Mouse (Mus musculus): Measurements from ENCODE around the gene Cant1.

DNA sequence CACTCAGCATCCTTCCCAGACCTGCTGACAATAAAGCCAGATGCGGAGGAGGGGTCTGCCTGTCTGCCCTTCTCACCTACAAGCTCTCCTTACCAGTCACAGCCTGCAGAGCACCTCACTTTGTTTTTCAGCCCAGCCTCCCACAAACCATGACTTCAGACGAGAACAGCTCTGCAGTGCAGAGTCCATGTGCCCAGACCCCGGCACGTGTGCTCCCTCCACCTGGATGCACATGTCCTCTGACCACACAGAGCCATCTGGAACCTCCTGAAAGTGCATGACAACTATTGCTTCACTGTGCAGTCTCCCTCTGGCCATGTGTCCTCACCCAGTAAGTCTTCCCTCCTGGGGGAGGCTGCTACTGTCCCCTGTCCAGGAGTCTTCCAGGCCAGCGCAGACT is 4.6 kb downstream of the Cant1 start:
- TF ChIP-seq GATA1 (IDR thresholded peaks at IDR 0.05; ENCODE audit: low read length) (no peak), TAL1 (IDR thresholded peaks at IDR 0.05; ENCODE audit: low read length) (no peak)
